Comparison of ENCODE assay signal across 8 mouse cellular contexts in the genomic region with DNA sequence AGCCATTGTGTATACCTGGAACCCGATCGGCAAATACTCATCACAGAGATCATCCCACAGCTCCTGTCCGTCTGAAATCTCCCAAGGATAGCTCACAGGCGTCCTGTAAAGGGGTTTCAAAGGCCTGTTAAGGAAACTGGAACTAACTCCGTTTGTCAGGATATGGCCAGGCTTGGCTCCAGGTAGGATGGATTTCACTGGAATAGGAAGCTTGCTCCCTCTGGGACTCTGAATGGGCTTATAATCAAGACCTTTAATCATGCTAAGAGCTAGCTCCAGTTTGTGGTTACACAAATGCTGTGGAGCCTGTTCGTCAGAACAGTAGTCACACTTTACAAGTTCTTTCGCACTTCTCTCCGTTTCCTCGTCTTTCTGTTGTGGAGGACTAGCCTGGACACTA.
DNase-seq lines count a peak whose midpoint lies in the region; ATAC-seq lines count a peak whose summit lies in the region.

No protein-coding gene starts in this region.

- peak overlapping the region; percentile 70 for H3K4me2 ChIP-seq in heart, embryonic 14.5 days (ENCODE audit: low read length)
- peak overlapping the region; percentile 81 for H3K4me2 ChIP-seq in liver, embryonic 15.5 days

- no peak for ATAC-seq in heart, embryonic 14.5 days (ENCODE audit: insufficient number of reproducible peaks, insufficient read depth, low FRiP score, low read depth)
- no peak for ATAC-seq in liver, embryonic 15.5 days (ENCODE audit: insufficient read depth)
- no peak for ATAC-seq in megakaryocyte-erythroid progenitor cell, adult 5-6 weeks (replicated peaks; ENCODE audit: low FRiP score, low TSS enrichment, poor library complexity, severe bottlenecking)
- no peak for ATAC-seq in frontal cortex, adult (ENCODE audit: low TSS enrichment)

- no peaks in the 10 kb centered on the region for H3K9me3 ChIP-seq in heart, embryonic 14.5 days (ENCODE audit: control insufficient read depth, low read length)
- H3K9me3 ChIP-seq in liver, embryonic 15.5 days (replicated peaks), result no peaks in the 10 kb centered on the region

- H3K9ac ChIP-seq in heart, embryonic 14.5 days (ENCODE audit: low read length), result peak overlapping the region; percentile 76; the same call in 1 of the 2 replicates
- no peak overlapping the region for H3K9ac ChIP-seq in liver, embryonic 15.5 days

- H3K27ac ChIP-seq in heart, embryonic 14.5 days (replicated peaks in 1 of 2; ENCODE audit: control insufficient read depth in 1 of 2, insufficient read depth in 1 of 2, low read depth in 2 of 2, low read length in 2 of 2), result no peak overlapping the region
- no peak overlapping the region for H3K27ac ChIP-seq in liver, embryonic 15.5 days (replicated peaks)

- peaks cover 47% of the 10 kb centered on the region for H3K36me3 ChIP-seq in heart, embryonic 14.5 days (ENCODE audit: control insufficient read depth, insufficient read depth, low read length)
- H3K36me3 ChIP-seq in liver, embryonic 15.5 days (replicated peaks), result no peaks in the 10 kb centered on the region

- H3K4me3 ChIP-seq in heart, embryonic 14.5 days (ENCODE audit: control insufficient read depth in 1 of 2, insufficient read depth in 1 of 2, low read depth in 1 of 2, low read length in 2 of 2), result peak overlapping the region; percentile 57 to 69
- peak overlapping the region; percentile 67 for H3K4me3 ChIP-seq in liver, embryonic 15.5 days (replicated peaks)

- peaks cover 10 to 37% of the 10 kb centered on the region in 2 experiments; a peak in 3 of 4 replicates for H3K4me1 ChIP-seq in heart, embryonic 14.5 days (ENCODE audit: control insufficient read depth in 2 of 2, insufficient read depth in 2 of 2, low read length in 2 of 2)
- H3K4me1 ChIP-seq in liver, embryonic 15.5 days (replicated peaks), result peaks cover 15% of the 10 kb centered on the region

- peak; percentile 89 for DNase-seq in heart, adult 11 months
- DNase-seq in heart, postnatal 4 days, result no peak
- peak; percentile 11 for DNase-seq in NIH3T3 (ENCODE audit: low read depth)
- no peak for DNase-seq in cerebellum, adult 11-12 months

- WGBS in heart, embryonic 14.5 days, result 63% methylated on average over 9 of the region's 9 CpGs
- 50% methylated on average over 9 of the region's 9 CpGs for WGBS in liver, embryonic 15.5 days (ENCODE audit: insufficient replicate concordance)

- no peaks in the 10 kb centered on the region for H3K27me3 ChIP-seq in heart, embryonic 14.5 days (ENCODE audit: control insufficient read depth, insufficient read depth, low read length)
- peaks cover 27% of the 10 kb centered on the region for H3K27me3 ChIP-seq in liver, embryonic 15.5 days

Comparison
In these comparisons a context has a peak if more than half of its experiments do, and no peak if none do; other contexts are left out.
1. DNase-seq: peak in heart, adult 11 months (single experiment) and NIH3T3 (single experiment); none in heart, postnatal 4 days (single experiment) and cerebellum, adult 11-12 months (single experiment).